ENCODE assay signal across 8 mouse cellular contexts in genomic region chr13:23529480-23530165, GRCm38 (mm10). TPM values are rescaled to one million over a fixed set of nuclear protein-coding genes. Genes with fewer than 3 reads are reported as not detected.
DNase-seq lines count a peak whose midpoint lies in the region; ATAC-seq and TF ChIP-seq lines count a peak whose summit lies in the region.

No protein-coding gene starts in this region.

- peak overlapping the region; percentile 99 for H3K27ac ChIP-seq in lung, embryonic 14.5 days (ENCODE audit: low read depth)
- peak overlapping the region; percentile 99 for H3K27ac ChIP-seq in forebrain, embryonic 11.5 days (ENCODE audit: low read depth, low read length)
- H3K27ac ChIP-seq in limb, embryonic 11.5 days (replicated peaks; ENCODE audit: low read depth, low read length) = peak overlapping the region; percentile 94; the same call in 1 of the 2 replicates
- peak overlapping the region; percentile 96 for H3K27ac ChIP-seq in neural tube, embryonic 15.5 days (replicated peaks)

- no peak for ATAC-seq in lung, embryonic 14.5 days (ENCODE audit: insufficient read depth)
- no peak for ATAC-seq in forebrain, embryonic 11.5 days (replicated peaks; ENCODE audit: low FRiP score)
- no peak for ATAC-seq in limb, embryonic 11.5 days (ENCODE audit: insufficient number of reproducible peaks, low FRiP score, low TSS enrichment, low read depth)
- ATAC-seq in neural tube, embryonic 15.5 days (ENCODE audit: low FRiP score) = no peak

- no peaks in the 10 kb centered on the region for H3K9me3 ChIP-seq in lung, embryonic 14.5 days (ENCODE audit: low read depth, low read length)
- no peaks in the 10 kb centered on the region for H3K9me3 ChIP-seq in forebrain, embryonic 11.5 days (ENCODE audit: control insufficient read depth, low read length)
- H3K9me3 ChIP-seq in limb, embryonic 11.5 days (ENCODE audit: control insufficient read depth, low read length) = no peaks in the 10 kb centered on the region
- H3K9me3 ChIP-seq in neural tube, embryonic 15.5 days (replicated peaks) = no peaks in the 10 kb centered on the region

- H3K4me1 ChIP-seq in lung, embryonic 14.5 days (ENCODE audit: insufficient read depth) = peaks cover 19% of the 10 kb centered on the region; the same call in 1 of the 2 replicates
- peaks cover 5% of the 10 kb centered on the region; the same call in 1 of the 2 replicates for H3K4me1 ChIP-seq in forebrain, embryonic 11.5 days (replicated peaks; ENCODE audit: control insufficient read depth, insufficient read depth, low read length)
- H3K4me1 ChIP-seq in limb, embryonic 11.5 days (ENCODE audit: control insufficient read depth, insufficient read depth, low read length) = peaks cover 7% of the 10 kb centered on the region
- peaks cover 38% of the 10 kb centered on the region for H3K4me1 ChIP-seq in neural tube, embryonic 15.5 days

- H3K9ac ChIP-seq in lung, embryonic 14.5 days = peak overlapping the region; percentile 89
- H3K9ac ChIP-seq in forebrain, embryonic 11.5 days (ENCODE audit: low read length) = peak overlapping the region; percentile 96
- H3K9ac ChIP-seq in limb, embryonic 11.5 days (ENCODE audit: low read length) = peak overlapping the region; percentile 88
- peak overlapping the region; percentile 73 for H3K9ac ChIP-seq in neural tube, embryonic 15.5 days (replicated peaks)

- DNase-seq in lung, embryonic 14.5 days = peak; percentile 30
- DNase-seq in lung, postnatal 36 days = no peak
- DNase-seq in forebrain, embryonic 11.5 days (ENCODE audit: low spot score) = no peak
- DNase-seq in limb, embryonic 11.5 days (ENCODE audit: low spot score) = no peak
- DNase-seq in layer of hippocampus, adult 9-11 months = no peak
- no peak for DNase-seq in ovary, postnatal 36 days (ENCODE audit: low spot score)
- no peak for DNase-seq in thymus, postnatal 4 days

- H3K27me3 ChIP-seq in lung, embryonic 14.5 days (ENCODE audit: insufficient read depth, low read length) = no peaks in the 10 kb centered on the region
- H3K27me3 ChIP-seq in forebrain, embryonic 11.5 days (ENCODE audit: control insufficient read depth, insufficient read depth, low read length) = no peaks in the 10 kb centered on the region
- no peaks in the 10 kb centered on the region for H3K27me3 ChIP-seq in limb, embryonic 11.5 days (ENCODE audit: control insufficient read depth, insufficient read depth, low read length)
- no peaks in the 10 kb centered on the region for H3K27me3 ChIP-seq in neural tube, embryonic 15.5 days (replicated peaks)

- 10% methylated on average over 2 of the region's 2 CpGs for WGBS in lung, embryonic 14.5 days
- 36% methylated on average over 2 of the region's 2 CpGs for WGBS in forebrain, embryonic 11.5 days
- 31% methylated on average over 2 of the region's 2 CpGs for whole genome bisulfite sequencing in limb, embryonic 11.5 days
- 26% methylated on average over 2 of the region's 2 CpGs for WGBS in neural tube, embryonic 15.5 days

- no peaks in the 10 kb centered on the region for H3K36me3 ChIP-seq in lung, embryonic 14.5 days (ENCODE audit: insufficient read depth)
- no peaks in the 10 kb centered on the region for H3K36me3 ChIP-seq in forebrain, embryonic 11.5 days (ENCODE audit: control insufficient read depth, insufficient read depth, low read length)
- H3K36me3 ChIP-seq in limb, embryonic 11.5 days (ENCODE audit: control insufficient read depth, insufficient read depth, low read length) = no peaks in the 10 kb centered on the region
- no peaks in the 10 kb centered on the region for H3K36me3 ChIP-seq in neural tube, embryonic 15.5 days

- H3K4me3 ChIP-seq in lung, embryonic 14.5 days (ENCODE audit: low read depth, low read length) = peak overlapping the region; percentile 53
- peak overlapping the region; percentile 57 for H3K4me3 ChIP-seq in forebrain, embryonic 11.5 days (ENCODE audit: low read depth, low read length)
- H3K4me3 ChIP-seq in limb, embryonic 11.5 days (ENCODE audit: low read depth, low read length) = peak overlapping the region; percentile 53
- peak overlapping the region; percentile 56 for H3K4me3 ChIP-seq in neural tube, embryonic 15.5 days (replicated peaks)

- no peak for TF ChIP-seq CTCF in lung, embryonic 14.5 days (IDR thresholded peaks at IDR 0.05; ENCODE audit: low read depth)

- H3K4me2 ChIP-seq in lung, embryonic 14.5 days = peak overlapping the region; percentile 63
- peak overlapping the region; percentile 52 for H3K4me2 ChIP-seq in forebrain, embryonic 11.5 days (ENCODE audit: low read depth, low read length, severe bottlenecking)
- H3K4me2 ChIP-seq in limb, embryonic 11.5 days (ENCODE audit: low read depth, severe bottlenecking) = peak overlapping the region; percentile 75
- peak overlapping the region; percentile 87 for H3K4me2 ChIP-seq in neural tube, embryonic 15.5 days

RNA-seq across cellular contexts. Expression of gene Hist1h4h, which starts 1.2 kb away (rescaled TPM):
- polyA plus RNA-seq in lung, embryonic 14.5 days (2014; fragmentation: Nextera tagmentation; extraction: Ambion mirVana) = 7.1 and 7.6 TPM in 2 replicates
- 2.0 and 4.9 TPM in 2 replicates for polyA plus RNA-seq in forebrain, embryonic 11.5 days (2014; fragmentation: Nextera tagmentation; extraction: Ambion mirVana)
- polyA plus RNA-seq in limb, embryonic 11.5 days (2014; fragmentation: Nextera tagmentation; extraction: Ambion mirVana) = 4.0 and 5.6 TPM in 2 replicates
- polyA plus RNA-seq in neural tube, embryonic 15.5 days (2015; fragmentation: Nextera tagmentation; extraction: Ambion mirVana) = 1.5 and 4.5 TPM in 2 replicates

RNA-seq across cellular contexts. Expression of gene Hist1h2af, which starts 4.1 kb away (rescaled TPM):
- polyA plus RNA-seq in lung, embryonic 14.5 days (2014; fragmentation: Nextera tagmentation; extraction: Ambion mirVana) = 13.0 and 14.6 TPM in 2 replicates
- 7.7 and 9.3 TPM in 2 replicates for polyA plus RNA-seq in forebrain, embryonic 11.5 days (2014; fragmentation: Nextera tagmentation; extraction: Ambion mirVana)
- 5.1 and 7.9 TPM in 2 replicates for polyA plus RNA-seq in limb, embryonic 11.5 days (2014; fragmentation: Nextera tagmentation; extraction: Ambion mirVana)
- polyA plus RNA-seq in neural tube, embryonic 15.5 days (2015; fragmentation: Nextera tagmentation; extraction: Ambion mirVana) = 0.77 TPM in 1 of 2 replicates, not detected in the other

RNA-seq across cellular contexts. Expression of gene Hist1h3g, which starts 5.6 kb away (rescaled TPM):
- polyA plus RNA-seq in lung, embryonic 14.5 days (2014; fragmentation: Nextera tagmentation; extraction: Ambion mirVana) = 6.6 and 7.5 TPM in 2 replicates
- polyA plus RNA-seq in forebrain, embryonic 11.5 days (2014; fragmentation: Nextera tagmentation; extraction: Ambion mirVana) = 5.2 and 5.7 TPM in 2 replicates
- polyA plus RNA-seq in limb, embryonic 11.5 days (2014; fragmentation: Nextera tagmentation; extraction: Ambion mirVana) = 7.0 and 9.4 TPM in 2 replicates
- polyA plus RNA-seq in neural tube, embryonic 15.5 days (2015; fragmentation: Nextera tagmentation; extraction: Ambion mirVana) = 0.51 and 0.64 TPM in 2 replicates

RNA-seq across cellular contexts. Expression of gene Hist1h2bh, which starts 13.6 kb away (rescaled TPM):
- 1.0 and 1.8 TPM in 2 replicates for polyA plus RNA-seq in lung, embryonic 14.5 days (2014; fragmentation: Nextera tagmentation; extraction: Ambion mirVana)
- 0.85 and 1.2 TPM in 2 replicates for polyA plus RNA-seq in forebrain, embryonic 11.5 days (2014; fragmentation: Nextera tagmentation; extraction: Ambion mirVana)
- 0.79 and 1.0 TPM in 2 replicates for polyA plus RNA-seq in limb, embryonic 11.5 days (2014; fragmentation: Nextera tagmentation; extraction: Ambion mirVana)
- polyA plus RNA-seq in neural tube, embryonic 15.5 days (2015; fragmentation: Nextera tagmentation; extraction: Ambion mirVana) = 0.22 and 0.51 TPM in 2 replicates

RNA-seq across cellular contexts. Expression of gene Hist1h3f, which starts 14.2 kb away (rescaled TPM):
- 2.0 and 2.6 TPM in 2 replicates for polyA plus RNA-seq in lung, embryonic 14.5 days (2014; fragmentation: Nextera tagmentation; extraction: Ambion mirVana)
- polyA plus RNA-seq in forebrain, embryonic 11.5 days (2014; fragmentation: Nextera tagmentation; extraction: Ambion mirVana) = 0.92 and 1.4 TPM in 2 replicates
- 1.4 and 2.0 TPM in 2 replicates for polyA plus RNA-seq in limb, embryonic 11.5 days (2014; fragmentation: Nextera tagmentation; extraction: Ambion mirVana)
- not detected in 2 replicates for polyA plus RNA-seq in neural tube, embryonic 15.5 days (2015; fragmentation: Nextera tagmentation; extraction: Ambion mirVana)
